Mouse (Mus musculus) ES-E14 (cell line): ENCODE results near the gene Il12rb1.

ENCODE experiments used
- HCFC1 ChIP-seq: IDR thresholded peaks from 2 replicates; pipeline ENCODE4 v1.6.1; 2012; ENCODE audit warnings: low read length, inconsistent platforms, borderline replicate concordance; ENCODE audit not compliant: insufficient read depth
- ZNF384 ChIP-seq: IDR thresholded peaks from 2 replicates; pipeline ENCODE4 v1.6.1; 2012; ENCODE audit warnings: low read depth, low read length, inconsistent platforms

GRCm38 (mm10) chr8:70791294-70791701 is 17.0 kb upstream of the Il12rb1 start:
- TF ChIP-seq ZNF384 (no peak), HCFC1 (no peak)
